Mouse (Mus musculus) small intestine, adult 2 months (tissue): ENCODE data around the gene Scube3.

Experiments used
- CTCF ChIP-seq: fragments of 200-500 bp; IDR thresholded peaks from 2 replicates; pipeline ENCODE4 v1.5.1; 2012; ENCODE audit warnings: low read depth, mild to moderate bottlenecking, control low read depth, inconsistent platforms, low read length, moderate library complexity, mixed read lengths; ENCODE audit not compliant: insufficient replicate concordance, insufficient read length; ENCODE audit errors: extremely low read depth
- POLR2A ChIP-seq: fragments of 200-500 bp; IDR thresholded peaks from 2 replicates; pipeline ENCODE4 v1.6.1; 2012; ENCODE audit warnings: low read depth, mild to moderate bottlenecking, control low read depth, inconsistent platforms, low read length, moderate library complexity

DNA sequence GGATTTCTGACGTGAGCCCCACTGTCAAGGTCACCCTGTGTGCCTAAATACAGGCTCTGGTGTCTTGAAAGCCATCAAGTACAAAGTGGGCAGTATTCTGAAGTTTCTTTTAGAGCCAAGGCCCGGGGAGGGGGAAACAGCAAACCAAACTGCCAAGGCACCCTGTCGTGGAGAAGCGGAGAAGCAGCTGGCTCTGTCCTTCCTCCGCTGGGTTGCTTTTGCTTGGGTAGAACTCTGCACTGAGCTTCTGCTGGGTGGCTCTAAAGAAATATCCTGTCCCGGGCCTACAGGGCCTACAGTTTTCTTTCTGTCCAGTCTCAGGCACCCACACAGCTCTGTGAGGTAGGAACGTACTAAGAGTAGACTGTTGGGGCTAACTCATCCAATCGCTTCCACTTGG, 65.2 kb downstream of the Scube3 start:
- TF ChIP-seq CTCF (no peak), POLR2A (no peak)
